Mouse (Mus musculus): Measurements from ENCODE around the gene Magea6.
"Not testable (repeated sequence)": the region's sequence is repeated elsewhere in the genome, so short reads cannot be mapped to it uniquely, and the experiment has no call there.

Magea6 gene

DNA sequence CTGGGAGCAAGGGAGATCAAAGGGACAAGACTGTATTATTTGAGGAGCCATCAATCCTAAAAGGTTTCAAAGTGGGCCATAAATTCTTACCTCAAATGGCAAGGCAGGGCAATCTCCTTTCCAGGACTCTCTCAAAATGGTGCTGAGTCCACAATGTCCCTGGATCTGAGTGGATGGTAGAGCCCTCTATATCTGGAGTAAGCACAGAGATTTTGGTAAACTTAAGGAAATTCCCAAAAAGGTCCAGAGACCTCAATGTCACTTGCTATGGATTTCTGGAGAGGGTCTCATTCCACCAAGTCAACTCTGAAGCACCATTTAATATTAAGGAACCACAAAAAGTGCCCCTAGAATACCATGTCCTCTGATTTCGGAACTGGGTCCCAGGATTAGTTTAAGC is at the start of gene Magea6:
Gene Magea6, minus strand, starts transcription at position 101 of the 400 bp plus-strand sequence.
- DNase-seq (ENCODE audit: low spot score): not testable (repeated sequence)

DNA sequence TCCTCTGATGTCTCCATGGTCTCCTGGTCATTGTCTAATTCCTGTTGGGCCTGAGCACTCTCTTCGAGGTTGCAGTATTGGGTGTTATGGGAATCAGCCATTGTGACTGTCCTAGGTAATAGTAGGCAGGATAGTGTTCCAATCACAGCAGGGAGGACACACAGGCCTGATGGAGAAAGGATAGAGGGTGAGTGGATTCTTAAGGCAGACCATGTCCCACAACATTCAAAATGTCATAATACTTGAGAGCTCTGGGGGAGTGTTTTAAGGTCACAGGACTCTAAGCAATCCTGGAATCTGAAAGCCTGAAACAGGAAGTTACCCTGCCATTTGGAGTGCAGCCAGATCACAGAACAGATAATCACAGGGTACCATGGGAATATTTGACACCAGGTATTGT is 13.6 kb upstream of the Magea6 start, which contains the start of gene Magea3:
Gene Magea3, minus strand, starts transcription at position 101 of the 400 bp plus-strand sequence.
- DNase-seq (ENCODE audit: low spot score): not testable (repeated sequence)

- DNase-seq (ENCODE audit: low spot score): not testable (repeated sequence)
Measured at GRCm38 (mm10) chrX:154890167-154890566, 45.6 kb downstream of the Magea6 start, which contains the start of gene Cldn34b1. Cldn34b1 (minus strand) TSS chrX:154890267.

Measured in adipocyte (in vitro differentiated cells).